Mouse (Mus musculus): ENCODE results near the gene 4921524J17Rik.

The 4921524J17Rik gene

GRCm38 (mm10) chr8:85432168-85433016, at the start of gene 4921524J17Rik:
4921524J17Rik (minus strand) TSS chr8:85432833.
- DNase-seq (ENCODE audit: low spot score) = peak; percentile 97

GRCm38 (mm10) chr8:85482427-85482826, 49.8 kb upstream of the 4921524J17Rik start:
- DNase-seq (ENCODE audit: low spot score) = no peak

- no peak for DNase-seq (ENCODE audit: low spot score)
Measured at GRCm38 (mm10) chr8:85481900-85482299, 49.3 kb upstream of the 4921524J17Rik start.

GRCm38 (mm10) chr8:85479710-85480109, 47.1 kb upstream of the 4921524J17Rik start:
- no peak for DNase-seq (ENCODE audit: low spot score)

GRCm38 (mm10) chr8:85478397-85478796, 45.8 kb upstream of the 4921524J17Rik start:
- no peak for DNase-seq (ENCODE audit: low spot score)

- no peak for DNase-seq (ENCODE audit: low spot score)
Measured at GRCm38 (mm10) chr8:85476970-85477545, 44.4 kb upstream of the 4921524J17Rik start.

GRCm38 (mm10) chr8:85474924-85475323, 42.3 kb upstream of the 4921524J17Rik start:
- DNase-seq (ENCODE audit: low spot score) = no peak

- no peak for DNase-seq (ENCODE audit: low spot score)
Measured at GRCm38 (mm10) chr8:85473246-85473645, 40.6 kb upstream of the 4921524J17Rik start.

GRCm38 (mm10) chr8:85472800-85473199, 40.2 kb upstream of the 4921524J17Rik start:
- no peak for DNase-seq (ENCODE audit: low spot score)

- no peak for DNase-seq (ENCODE audit: low spot score)
Measured at GRCm38 (mm10) chr8:85470753-85471152, 38.1 kb upstream of the 4921524J17Rik start.

GRCm38 (mm10) chr8:85466056-85466455, 33.4 kb upstream of the 4921524J17Rik start:
- no peak for DNase-seq (ENCODE audit: low spot score)

GRCm38 (mm10) chr8:85464316-85464715, 31.7 kb upstream of the 4921524J17Rik start:
- DNase-seq (ENCODE audit: low spot score) = no peak

- DNase-seq (ENCODE audit: low spot score) = no peak
Measured at GRCm38 (mm10) chr8:85462441-85462840, 29.8 kb upstream of the 4921524J17Rik start.

- peak; percentile 40 for DNase-seq (ENCODE audit: low spot score)
Measured at GRCm38 (mm10) chr8:85461377-85461776, 28.7 kb upstream of the 4921524J17Rik start.

- peak; percentile 59 for DNase-seq (ENCODE audit: low spot score)
Measured at GRCm38 (mm10) chr8:85460804-85461203, 28.2 kb upstream of the 4921524J17Rik start.

- DNase-seq (ENCODE audit: low spot score) = peak; percentile 45
Measured at GRCm38 (mm10) chr8:85459582-85459981, 26.9 kb upstream of the 4921524J17Rik start.

GRCm38 (mm10) chr8:85456536-85456935, 23.9 kb upstream of the 4921524J17Rik start:
- peak; percentile 91 for DNase-seq (ENCODE audit: low spot score)

GRCm38 (mm10) chr8:85454750-85455149, 22.1 kb upstream of the 4921524J17Rik start:
- no peak for DNase-seq (ENCODE audit: low spot score)

GRCm38 (mm10) chr8:85453256-85453655, 20.6 kb upstream of the 4921524J17Rik start:
- no peak for DNase-seq (ENCODE audit: low spot score)

GRCm38 (mm10) chr8:85452328-85452727, 19.7 kb upstream of the 4921524J17Rik start:
- no peak for DNase-seq (ENCODE audit: low spot score)

GRCm38 (mm10) chr8:85450335-85450734, 17.7 kb upstream of the 4921524J17Rik start:
- no peak for DNase-seq (ENCODE audit: low spot score)

- no peak for DNase-seq (ENCODE audit: low spot score)
Measured at GRCm38 (mm10) chr8:85445936-85446685, 13.5 kb upstream of the 4921524J17Rik start.

GRCm38 (mm10) chr8:85444092-85444491, 11.5 kb upstream of the 4921524J17Rik start:
- DNase-seq (ENCODE audit: low spot score) = no peak

All from adipocyte (in vitro differentiated cells).